Mouse (Mus musculus) olfactory bulb, adult 2 months (tissue): ENCODE measurements around the gene Tbrg1. TPM values are rescaled to one million over a fixed set of nuclear protein-coding genes. Genes with fewer than 3 reads are reported as not detected.

Experiments
- H3K27ac ChIP-seq: fragments of 200-500 bp; 2 replicates; pipeline ENCODE4 v1.5.1; 2012; ENCODE audit warnings: low read depth, low read length; ENCODE audit not compliant: insufficient read depth
- H3K4me1 ChIP-seq: fragments of 200-500 bp; 2 replicates; pipeline ENCODE4 v1.6.1; 2012; ENCODE audit warnings: low read length; ENCODE audit not compliant: control insufficient read depth, insufficient read depth
- H3K4me3 ChIP-seq: fragments of 200-500 bp; 2 replicates; pipeline ENCODE4 v1.5.1; 2012; ENCODE audit warnings: mild to moderate bottlenecking, low read depth, low read length, moderate library complexity; ENCODE audit not compliant: insufficient read depth
- CTCF ChIP-seq: fragments of 200-500 bp; IDR thresholded peaks from 2 replicates; pipeline ENCODE4 v1.5.1; 2012; ENCODE audit warnings: low read depth, mild to moderate bottlenecking, low read length, moderate library complexity; ENCODE audit not compliant: insufficient read depth
- POLR2A ChIP-seq: fragments of 200-500 bp; IDR thresholded peaks from 2 replicates; pipeline ENCODE4 v1.6.1; 2012; ENCODE audit warnings: mild to moderate bottlenecking, low read depth, low read length, moderate library complexity; ENCODE audit not compliant: insufficient read depth
- WGBS: fragments of 180-500 bp; shearing (Covaris S2); methylation state at CpG from one replicate; pipeline ENCODE4 v1.1.7; 2018; 5-methylcytosine and 5-hydroxymethylcytosine counted together
- polyA plus RNA-seq: library from polyadenylated mRNA; stranded (reverse); fragments of >200 nt; gene quantifications from 2 replicates; pipeline ENCODE4 v1.2.4, GENCODE M21; 2012; ENCODE audit warnings: low replicate concordance; ENCODE audit not compliant: missing spikeins, insufficient read depth, insufficient read length

Tbrg1 gene
- not detected in 2 replicates for polyA plus RNA-seq

DNA sequence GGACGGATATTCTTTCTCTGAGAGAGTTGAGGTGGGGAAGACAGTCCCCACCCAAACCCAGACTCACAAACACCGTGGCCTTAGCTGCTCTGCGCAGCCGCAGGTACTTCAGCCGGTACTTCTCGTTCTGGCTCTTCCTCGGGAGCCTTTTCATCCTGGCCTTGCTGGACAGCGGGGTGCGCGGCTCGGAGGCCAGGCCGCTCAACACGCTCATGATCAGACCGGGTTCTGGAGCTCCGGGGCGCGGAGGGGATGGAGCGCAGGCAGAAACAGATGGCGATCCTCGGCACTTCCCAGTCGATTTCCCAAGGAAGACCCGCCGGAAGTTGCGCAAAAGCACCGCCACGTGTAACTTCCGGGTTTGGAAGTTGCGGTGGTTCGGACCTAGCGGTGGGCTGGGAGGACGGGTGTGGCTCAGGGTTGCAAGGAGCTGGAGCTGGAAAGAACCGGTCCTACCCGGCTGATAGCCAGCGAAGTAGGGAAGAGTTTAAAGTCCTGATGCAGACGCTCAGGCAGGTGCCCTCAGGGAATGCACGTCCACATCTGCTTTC is at the start of gene Tbrg1:
Gene Tbrg1 (minus strand): TSS at position 382 of the 551 bp plus-strand sequence.
- 0 out of 2 replicates have a peak within 1 kb of the TSS, but pooled peaks have one; percentile 3 for H3K27ac ChIP-seq
- TF ChIP-seq CTCF (no peak), POLR2A (peak; percentile 69)
- WGBS = under 1% methylated on average over 36 of the region's 36 CpGs
- 0 out of 2 replicates have a peak, but pooled peaks cover 3% of the 10 kb centered on the region for H3K4me1 ChIP-seq
- peak within 1 kb of the TSS; percentile 69 for H3K4me3 ChIP-seq

- TF ChIP-seq POLR2A (no peak), CTCF (no peak)
Measured at GRCm38 (mm10) chr9:37689970-37690686, 33.0 kb upstream of the Tbrg1 start.

GRCm38 (mm10) chr9:37687941-37688303 is 30.8 kb upstream of the Tbrg1 start:
- no peaks in the 10 kb centered on the region for H3K4me1 ChIP-seq
- no peak overlapping the region for H3K27ac ChIP-seq
- no peak overlapping the region for H3K4me3 ChIP-seq
- no peak for TF ChIP-seq POLR2A
- no peak for TF ChIP-seq CTCF
- 30% methylated on average over 3 of the region's 3 CpGs for WGBS

More at GRCm38 (mm10) chr9:37689970-37690686, 33.0 kb upstream of the Tbrg1 start:
- Histone ChIP-seq H3K4me1 (no peaks in the 10 kb centered on the region), H3K27ac (no peak overlapping the region), H3K4me3 (no peak overlapping the region)
- 27% methylated on average over 5 of the region's 5 CpGs for WGBS

DNA sequence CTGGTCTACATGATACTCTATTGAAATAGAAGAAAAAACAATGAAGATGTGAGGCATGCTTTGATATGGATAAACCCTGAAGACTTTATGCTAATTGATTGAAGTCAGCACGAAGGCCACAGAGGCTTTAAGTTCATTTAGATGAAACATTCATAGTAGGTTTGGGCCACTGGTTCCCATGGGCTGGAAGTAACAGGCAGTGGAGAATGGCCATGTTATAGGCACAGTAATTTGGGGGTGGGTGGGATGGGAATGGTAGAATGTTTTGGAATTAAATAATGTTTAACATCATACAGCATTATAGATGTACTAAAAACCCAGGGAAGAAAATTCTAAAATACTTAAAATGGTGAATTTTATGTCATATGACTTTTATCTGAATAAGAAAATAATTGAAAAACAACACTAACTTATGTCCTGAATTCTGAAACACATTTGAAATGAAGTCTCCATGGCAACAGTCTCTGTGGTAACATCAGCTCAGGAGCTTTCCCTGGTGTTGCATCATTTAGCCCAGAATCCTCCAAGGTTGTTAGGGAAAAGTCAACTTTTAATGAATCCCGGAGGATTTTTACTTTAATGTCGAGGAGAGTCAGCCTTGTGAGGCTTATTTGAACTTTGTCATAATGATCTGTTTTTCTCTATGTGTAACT is 30.3 kb upstream of the Tbrg1 start:
- Histone ChIP-seq H3K27ac (no peak overlapping the region), H3K4me1 (no peaks in the 10 kb centered on the region), H3K4me3 (no peak overlapping the region)
- TF ChIP-seq CTCF (no peak), POLR2A (no peak)
- 55% methylated on average over 3 of the region's 3 CpGs for WGBS

DNA sequence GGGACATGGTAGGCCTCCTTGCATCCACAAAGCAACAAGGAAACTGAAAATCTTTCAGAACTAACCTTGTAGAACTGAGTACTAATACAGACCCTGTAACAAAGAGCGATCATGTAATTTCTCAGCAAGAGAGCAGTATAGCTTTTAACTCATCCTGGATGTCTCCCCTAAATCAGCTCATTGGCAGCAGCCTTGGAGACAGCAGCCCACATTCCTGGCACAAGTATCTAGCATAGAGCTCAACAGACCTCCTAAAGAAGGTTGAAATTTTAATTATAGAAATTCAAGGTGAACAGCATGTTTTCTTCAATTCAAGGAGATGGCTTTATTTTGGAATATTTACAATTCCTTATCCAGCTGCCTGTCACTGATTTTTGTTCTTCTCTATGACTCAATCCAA is 24.0 kb upstream of the Tbrg1 start:
- no peak overlapping the region for H3K27ac ChIP-seq
- no peak for TF ChIP-seq POLR2A
- no peak for TF ChIP-seq CTCF
- no peak overlapping the region for H3K4me3 ChIP-seq
- H3K4me1 ChIP-seq = no peaks in the 10 kb centered on the region
- 90% methylated on average over 1 of the region's 1 CpGs for WGBS

DNA sequence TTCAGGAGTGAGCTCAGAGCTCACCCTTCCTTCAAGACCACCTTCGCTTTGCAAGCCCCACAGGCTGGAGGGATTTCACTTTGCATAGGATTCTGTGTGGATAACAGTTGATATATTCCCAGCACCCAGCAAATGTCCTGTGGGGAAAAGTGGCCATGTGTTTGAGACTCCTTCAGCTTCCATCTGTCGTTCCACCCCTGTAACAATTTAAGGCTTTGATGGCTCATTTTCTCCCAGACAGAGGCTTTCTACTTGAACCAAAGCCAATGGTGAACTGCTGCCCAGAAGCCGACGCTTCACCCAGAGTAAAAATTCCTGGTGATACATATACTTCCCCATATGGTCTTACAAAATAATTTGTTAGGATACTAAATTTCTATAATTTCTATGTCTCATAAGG is 18.2 kb upstream of the Tbrg1 start:
- WGBS = 60% methylated on average over 4 of the region's 4 CpGs
- no peak overlapping the region for H3K4me3 ChIP-seq
- H3K27ac ChIP-seq = no peak overlapping the region
- no peak for TF ChIP-seq CTCF
- TF ChIP-seq POLR2A = no peak
- no peaks in the 10 kb centered on the region for H3K4me1 ChIP-seq

DNA sequence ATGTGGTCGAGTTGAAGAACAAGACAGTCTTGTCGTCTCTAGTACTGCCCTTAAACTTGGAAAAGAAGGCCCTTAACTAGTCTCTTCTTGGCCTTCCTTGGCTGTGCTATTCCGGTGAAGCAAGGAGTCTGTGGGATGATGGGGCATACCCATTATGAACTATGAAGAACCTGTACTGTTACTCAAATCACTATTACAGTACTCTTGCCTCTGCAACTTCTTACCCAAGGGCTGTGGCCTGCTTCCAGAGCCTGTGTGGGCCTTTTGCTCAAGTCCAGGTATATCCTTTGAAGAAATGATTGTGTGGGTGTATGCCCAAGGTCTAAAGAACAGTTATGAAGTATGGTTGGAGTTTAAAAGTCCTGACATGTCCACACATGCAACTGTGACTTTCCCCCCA is 13.1 kb upstream of the Tbrg1 start:
- WGBS = 93% methylated on average over 3 of the region's 3 CpGs
- Histone ChIP-seq H3K4me1 (0 out of 2 replicates have a peak, but pooled peaks cover 3% of the 10 kb centered on the region), H3K4me3 (no peak overlapping the region), H3K27ac (no peak overlapping the region)
- TF ChIP-seq CTCF (no peak), POLR2A (no peak)

GRCm38 (mm10) chr9:37669678-37670077 is 12.6 kb upstream of the Tbrg1 start:
- Histone ChIP-seq H3K4me1 (0 out of 2 replicates have a peak, but pooled peaks cover 3% of the 10 kb centered on the region), H3K27ac (no peak overlapping the region), H3K4me3 (no peak overlapping the region)
- TF ChIP-seq POLR2A (no peak), CTCF (no peak)
- WGBS = 78% methylated on average over 4 of the region's 4 CpGs

DNA sequence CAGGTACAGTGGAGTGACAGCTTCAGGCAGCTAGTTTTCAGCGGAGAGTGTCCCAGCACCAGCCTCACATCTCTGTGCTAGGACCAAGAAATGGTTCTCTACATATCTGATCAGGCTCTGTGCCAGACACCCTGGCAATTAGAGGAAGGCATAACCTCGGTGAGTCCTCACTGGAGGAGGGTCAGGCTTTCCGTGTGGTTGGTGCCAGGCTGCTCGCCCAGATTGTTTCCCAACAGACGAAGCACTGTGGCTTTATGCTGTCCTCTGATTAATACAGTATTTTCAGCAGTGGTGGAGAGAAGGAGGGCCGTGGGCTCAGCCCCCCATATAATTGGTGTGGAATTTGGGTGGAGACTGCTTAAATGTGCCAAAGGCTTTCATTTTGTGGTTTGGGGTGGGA is 12.0 kb upstream of the Tbrg1 start, which contains the start of gene Panx3:
Gene Panx3 (minus strand): TSS at position 121 of the 400 bp plus-strand sequence.
- Histone ChIP-seq H3K4me3 (no peak within 1 kb of the TSS), H3K4me1 (0 out of 2 replicates have a peak, but pooled peaks cover 3% of the 10 kb centered on the region), H3K27ac (no peak within 1 kb of the TSS)
- TF ChIP-seq POLR2A = no peak
- no peak for TF ChIP-seq CTCF
- 40% methylated on average over 6 of the region's 6 CpGs for WGBS
